Mouse (Mus musculus): Measurements from ENCODE around the gene Gpat3. TPM values are rescaled to one million over a fixed set of nuclear protein-coding genes. Genes with fewer than 3 reads are reported as not detected.

Gene Gpat3
- total RNA-seq, 2 experiments from 2014 or later, result 2.2 to 2.3 TPM

DNA sequence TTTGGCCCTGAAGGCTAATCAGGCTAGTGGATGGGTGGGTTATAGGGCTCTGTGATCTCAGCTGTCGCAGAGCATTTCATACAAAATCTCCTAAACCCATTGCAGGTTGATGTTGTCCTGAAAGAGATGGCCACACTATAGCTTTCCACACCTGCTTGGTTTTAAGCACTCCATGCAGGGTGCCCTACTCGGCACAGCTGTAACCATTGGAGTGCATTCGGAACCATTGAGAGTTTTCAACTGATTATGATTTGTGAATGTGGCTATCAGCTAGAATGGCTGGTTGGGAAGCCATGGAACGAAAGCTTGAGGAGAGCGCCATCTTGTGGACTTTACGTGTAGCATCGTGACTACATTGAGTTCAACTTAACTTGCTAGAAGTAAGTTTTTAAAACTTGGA is 69.5 kb downstream of the Gpat3 start:
- DNase-seq (ENCODE audit: low spot score in 2 of 2), result peak in 1 of 2 experiments; percentile 74

GRCm38 (mm10) chr5:100915411-100915810 is 69.9 kb downstream of the Gpat3 start:
- no peak for DNase-seq (ENCODE audit: low spot score in 2 of 2)

GRCm38 (mm10) chr5:100916416-100916815 is 70.9 kb downstream of the Gpat3 start:
- no peak for DNase-seq (ENCODE audit: low spot score in 2 of 2)

DNA sequence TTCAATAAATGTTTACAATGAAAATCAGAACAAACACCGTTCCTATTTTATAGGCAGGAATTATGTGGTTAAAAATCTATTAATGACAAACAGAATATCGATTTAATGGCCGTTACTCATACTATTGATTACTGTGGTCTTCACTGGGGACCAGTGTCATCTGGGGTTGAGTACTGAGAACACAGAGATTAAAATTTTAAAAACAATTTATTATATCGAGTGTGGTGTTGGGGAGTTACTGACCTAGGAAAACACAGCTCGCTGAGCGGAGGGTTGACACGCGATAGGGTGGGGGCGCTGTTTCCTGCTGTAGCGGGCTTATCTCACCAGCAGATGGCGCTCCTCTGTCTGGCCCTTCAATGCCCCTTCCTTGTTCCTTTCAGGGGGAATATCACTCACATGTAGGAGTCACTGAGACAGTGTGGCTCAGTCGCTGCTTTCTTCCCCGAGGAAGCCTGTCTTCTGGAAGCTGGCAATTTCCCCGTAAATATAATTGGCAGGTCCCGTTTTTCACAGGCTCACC is 71.8 kb downstream of the Gpat3 start:
- peak; percentile 25 to 69 for DNase-seq (ENCODE audit: low spot score in 2 of 2)

GRCm38 (mm10) chr5:100919069-100919468 is 73.6 kb downstream of the Gpat3 start:
- DNase-seq (ENCODE audit: low spot score in 2 of 2), result peak; percentile 36 to 81

GRCm38 (mm10) chr5:100929698-100930097 is 84.2 kb downstream of the Gpat3 start:
- no peak for DNase-seq (ENCODE audit: low spot score in 2 of 2)

GRCm38 (mm10) chr5:100943716-100944115 is 98.2 kb downstream of the Gpat3 start:
- DNase-seq (ENCODE audit: low spot score in 2 of 2), result no peak

GRCm38 (mm10) chr5:100945336-100945735 is 99.8 kb downstream of the Gpat3 start:
- DNase-seq (ENCODE audit: low spot score in 2 of 2), result no peak

Other genes with a start within 250 kb of the Gpat3 start
- gene Coq2, start 170.6 kb upstream of the Gpat3 start, total RNA-seq (2021), result 10 to 100 TPM; 80.6 to 84.9 TPM
- under 1 TPM; 0.67 to 0.71 TPM for gene Hpse, start 126.0 kb upstream of the Gpat3 start, total RNA-seq (2021)
- gene Helq, start 47.1 kb upstream of the Gpat3 start, total RNA-seq (2021), result 10 to 100 TPM; 10.6 to 14.6 TPM
- gene Mrps18c, start 47.1 kb upstream of the Gpat3 start, total RNA-seq (2021), result 10 to 100 TPM; 64.3 to 65.2 TPM
- gene Abraxas1, start 24.7 kb upstream of the Gpat3 start, total RNA-seq (2021), result 1 to 10 TPM; 7.5 to 7.9 TPM

All from layer of hippocampus, adult 18-20 months (tissue).